13 mouse cellular contexts compared by ENCODE assay signal in the genomic region with DNA sequence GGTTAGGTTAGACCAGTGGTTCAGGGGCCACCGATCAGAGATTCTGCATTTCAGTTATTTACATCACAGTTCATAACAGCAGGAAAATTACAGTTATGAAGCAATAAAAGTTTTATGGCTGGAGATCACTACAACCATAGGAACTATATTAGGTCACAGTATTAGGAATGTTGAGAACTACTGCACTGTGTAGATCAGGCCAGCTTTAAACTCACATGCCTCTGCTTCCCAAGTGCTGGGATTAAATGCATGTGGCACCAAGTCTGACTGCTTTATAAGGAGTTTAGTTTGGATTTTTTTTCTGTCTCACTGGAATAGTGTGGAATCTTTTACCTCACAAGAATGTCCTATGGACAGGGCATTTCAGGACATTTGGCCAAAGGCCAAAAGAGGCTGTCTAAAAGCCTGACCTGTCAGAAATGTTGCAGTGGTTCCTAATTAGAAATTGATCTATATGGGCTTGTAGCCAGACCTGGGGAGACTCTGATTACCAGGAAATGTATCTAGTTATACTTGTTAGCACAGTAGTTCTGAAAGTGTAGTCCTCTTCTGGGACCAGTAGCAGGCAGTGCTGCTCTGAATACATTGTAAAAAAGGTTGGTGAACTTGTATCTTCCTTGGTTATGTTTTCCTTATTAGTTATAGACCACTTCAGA. TPM values are rescaled to one million over a fixed set of nuclear protein-coding genes. Genes with fewer than 3 reads are reported as not detected.
DNase-seq lines count a peak whose midpoint lies in the region; ATAC-seq lines count a peak whose summit lies in the region.
"Had no signal": no experiment of that assay in that cellular context is flagged by ENCODE, and none has a peak within 500 bp of the region (broad histone marks: within the 10 kb centered on the region; RNA-seq: fewer than 3 reads in every experiment).

No protein-coding gene starts in this region.

- 81% methylated on average over 1 of the region's 1 CpGs for WGBS in kidney, embryonic 15.5 days
- 82% methylated on average over 1 of the region's 1 CpGs for WGBS in heart, embryonic 16.5 days
- WGBS in lung, embryonic 16.5 days = 45% methylated on average over 1 of the region's 1 CpGs

- H3K36me3 ChIP-seq in kidney, embryonic 15.5 days = no peaks in the 10 kb centered on the region
- H3K36me3 ChIP-seq in heart, embryonic 16.5 days (ENCODE audit: control insufficient read depth, insufficient read depth) = no peaks in the 10 kb centered on the region
- H3K36me3 ChIP-seq in lung, embryonic 16.5 days (ENCODE audit: control insufficient read depth, insufficient read depth, low read length) = no peaks in the 10 kb centered on the region
- H3K36me3 ChIP-seq: embryonic facial prominence, embryonic 13.5 days had no signal

- no peak overlapping the region for H3K4me3 ChIP-seq in kidney, embryonic 15.5 days (replicated peaks)
- H3K4me3 ChIP-seq in heart, embryonic 16.5 days (ENCODE audit: low read length) = no peak overlapping the region
- H3K4me3 ChIP-seq in lung, embryonic 16.5 days (ENCODE audit: low read length) = no peak overlapping the region
- H3K4me3 ChIP-seq: embryonic facial prominence, embryonic 13.5 days had no signal

- H3K4me2 ChIP-seq in kidney, embryonic 15.5 days = no peak overlapping the region
- H3K4me2 ChIP-seq in heart, embryonic 16.5 days (ENCODE audit: low read depth, low read length) = no peak overlapping the region
- no peak overlapping the region for H3K4me2 ChIP-seq in lung, embryonic 16.5 days (ENCODE audit: low read depth, low read length)
- H3K4me2 ChIP-seq: embryonic facial prominence, embryonic 13.5 days had no signal

- no peak overlapping the region for H3K9ac ChIP-seq in kidney, embryonic 15.5 days
- H3K9ac ChIP-seq in heart, embryonic 16.5 days (ENCODE audit: low read length) = no peak overlapping the region
- H3K9ac ChIP-seq in lung, embryonic 16.5 days (ENCODE audit: low read length) = no peak overlapping the region
- H3K9ac ChIP-seq: embryonic facial prominence, embryonic 13.5 days had no signal

- H3K4me1 ChIP-seq in kidney, embryonic 15.5 days = peaks cover 13% of the 10 kb centered on the region
- peaks cover 32% of the 10 kb centered on the region for H3K4me1 ChIP-seq in heart, embryonic 16.5 days (ENCODE audit: control insufficient read depth, insufficient read depth, low read length)
- H3K4me1 ChIP-seq in lung, embryonic 16.5 days (replicated peaks; ENCODE audit: control insufficient read depth, insufficient read depth, low read length) = peaks cover 31% of the 10 kb centered on the region

- ATAC-seq in kidney, embryonic 15.5 days (replicated peaks; ENCODE audit: low FRiP score) = no peak; the same call in 1 of the 2 replicates
- no peak for ATAC-seq in heart, embryonic 16.5 days (replicated peaks; ENCODE audit: extremely low read depth, insufficient read depth, low FRiP score)
- peak; percentile 85 for ATAC-seq in lung, embryonic 16.5 days (ENCODE audit: low read depth)

- H3K9me3 ChIP-seq in kidney, embryonic 15.5 days (replicated peaks) = no peaks in the 10 kb centered on the region
- no peaks in the 10 kb centered on the region for H3K9me3 ChIP-seq in heart, embryonic 16.5 days (replicated peaks; ENCODE audit: control insufficient read depth, low read length)
- no peaks in the 10 kb centered on the region for H3K9me3 ChIP-seq in lung, embryonic 16.5 days (ENCODE audit: control insufficient read depth, low read length)
- H3K9me3 ChIP-seq: embryonic facial prominence, embryonic 13.5 days had no signal

- H3K27ac ChIP-seq in kidney, embryonic 15.5 days = no peak overlapping the region
- peak overlapping the region; percentile 38 for H3K27ac ChIP-seq in heart, embryonic 16.5 days (ENCODE audit: low read length)
- H3K27ac ChIP-seq in lung, embryonic 16.5 days (ENCODE audit: low read length) = no peak overlapping the region; the same call in 1 of the 2 replicates
- H3K27ac ChIP-seq: embryonic facial prominence, embryonic 13.5 days had no signal

- no peaks in the 10 kb centered on the region for H3K27me3 ChIP-seq in kidney, embryonic 15.5 days
- no peaks in the 10 kb centered on the region for H3K27me3 ChIP-seq in heart, embryonic 16.5 days (ENCODE audit: control insufficient read depth, insufficient read depth, low read length)
- no peaks in the 10 kb centered on the region for H3K27me3 ChIP-seq in lung, embryonic 16.5 days (ENCODE audit: control insufficient read depth, insufficient read depth, low read depth, low read length)
- H3K27me3 ChIP-seq: embryonic facial prominence, embryonic 13.5 days had no signal

- peak; percentile 65 for DNase-seq in kidney, adult 11 months
- peak; percentile 48 for DNase-seq in adrenal gland, postnatal 14 days
- DNase-seq in right cerebral cortex, adult 18-20 months = no peak
- no peak for DNase-seq in thymus, postnatal 14 days
- no peak for DNase-seq in spleen, adult 12 weeks (ENCODE audit: low spot score)

RNA-seq across cellular contexts. Expression of a gene that starts 18.0 kb away (rescaled TPM):
- 0.66 and 0.91 TPM in 2 replicates for polyA plus RNA-seq in kidney, embryonic 15.5 days (2015; fragmentation: Nextera tagmentation; extraction: Ambion mirVana)
- not detected in 2 replicates for total RNA-seq in adrenal gland, postnatal 14 days (2021)
- polyA plus RNA-seq in heart, embryonic 16.5 days (2015; fragmentation: Nextera tagmentation; extraction: Ambion mirVana) = 0.65 and 0.93 TPM in 2 replicates
- polyA plus RNA-seq in lung, embryonic 16.5 days (2015; fragmentation: Nextera tagmentation; extraction: Ambion mirVana) = not detected in 2 replicates
- polyA plus RNA-seq: liver, embryonic 16.5 days; neural tube, embryonic 14.5 days had no signal

RNA-seq across cellular contexts. Expression of a gene that starts 18.3 kb away (rescaled TPM):
- 47.3 and 54.3 TPM in 2 replicates for polyA plus RNA-seq in kidney, embryonic 15.5 days (2015; fragmentation: Nextera tagmentation; extraction: Ambion mirVana)
- 189 and 194 TPM in 2 replicates for total RNA-seq in adrenal gland, postnatal 14 days (2021)
- polyA plus RNA-seq in heart, embryonic 16.5 days (2015; fragmentation: Nextera tagmentation; extraction: Ambion mirVana) = 29.0 and 36.6 TPM in 2 replicates
- polyA plus RNA-seq in lung, embryonic 16.5 days (2015; fragmentation: Nextera tagmentation; extraction: Ambion mirVana) = 38.7 and 43.4 TPM in 2 replicates

RNA-seq across cellular contexts. Expression of a gene that starts 39.4 kb away (rescaled TPM):
- polyA plus RNA-seq in kidney, embryonic 15.5 days (2015; fragmentation: Nextera tagmentation; extraction: Ambion mirVana) = not detected in 2 replicates
- not detected in 2 replicates for total RNA-seq in adrenal gland, postnatal 14 days (2021)
- polyA plus RNA-seq in heart, embryonic 16.5 days (2015; fragmentation: Nextera tagmentation; extraction: Ambion mirVana) = not detected in 2 replicates
- not detected in 2 replicates for polyA plus RNA-seq in lung, embryonic 16.5 days (2015; fragmentation: Nextera tagmentation; extraction: Ambion mirVana)
- polyA plus RNA-seq: embryonic facial prominence, embryonic 13.5 days; hindbrain, embryonic 11.5 days; liver, embryonic 16.5 days; neural tube, embryonic 14.5 days; thymus, postnatal 0 days had no signal

Comparison
In these comparisons a context has a peak if more than half of its experiments do, and no peak if none do; other contexts are left out.
1. DNase-seq: peak in kidney, adult 11 months (single experiment) and adrenal gland, postnatal 14 days (single experiment); none in right cerebral cortex, adult 18-20 months (single experiment), thymus, postnatal 14 days (single experiment) and spleen, adult 12 weeks (single experiment).